Mouse (Mus musculus) spleen, adult 2 months (tissue): Measurements from ENCODE around the gene Rexo5. TPM values are rescaled to one million over a fixed set of nuclear protein-coding genes. Genes with fewer than 3 reads are reported as not detected.
A peak's percentile ranks its signal among the peaks of the same experiment; 100 is the strongest.

Experiments used
- DNase-seq, 2 experiments: peaks; one replicate each; pipeline versions ENCODE4 v3.0.0 to v3.0.0-alpha.2; 2012 to 2021; ENCODE audit warnings: low spot score in 2 of 2, low read depth in 1 of 2
- H3K27ac ChIP-seq: fragments of 200-500 bp; 2 replicates; pipeline ENCODE4 v1.5.1; 2012; ENCODE audit warnings: low read length, inconsistent platforms; ENCODE audit not compliant: insufficient read depth
- H3K27me3 ChIP-seq: fragments of 200-500 bp; 2 replicates; pipeline ENCODE4 v1.6.1; 2012; ENCODE audit warnings: mild to moderate bottlenecking, moderate library complexity, low read length, inconsistent platforms; ENCODE audit not compliant: control insufficient read depth, insufficient read depth
- H3K36me3 ChIP-seq: fragments of 200-500 bp; 2 replicates; pipeline ENCODE4 v1.6.1; 2012; ENCODE audit warnings: mild to moderate bottlenecking, low read length, inconsistent platforms; ENCODE audit not compliant: control insufficient read depth, insufficient read depth
- H3K4me1 ChIP-seq: fragments of 200-500 bp; 2 replicates; pipeline ENCODE4 v1.6.1; 2011; ENCODE audit warnings: inconsistent platforms; ENCODE audit not compliant: control insufficient read depth, insufficient read depth, insufficient read length
- H3K4me3 ChIP-seq: fragments of 200-500 bp; 2 replicates; pipeline ENCODE4 v1.5.1; 2011; ENCODE audit warnings: mild to moderate bottlenecking, inconsistent platforms; ENCODE audit not compliant: insufficient read depth, insufficient read length; ENCODE audit errors: extremely low read depth
- CTCF ChIP-seq: fragments of 200-500 bp; IDR thresholded peaks from 2 replicates; pipeline ENCODE4 v1.5.1; 2011; ENCODE audit warnings: mild to moderate bottlenecking, inconsistent platforms; ENCODE audit not compliant: insufficient read depth, insufficient read length, insufficient replicate concordance; ENCODE audit errors: extremely low read depth
- POLR2A ChIP-seq: fragments of 200-500 bp; IDR thresholded peaks from 2 replicates; pipeline ENCODE4 v1.6.1; 2011; ENCODE audit warnings: low read depth, low read length, inconsistent platforms
- WGBS: fragments of 180-500 bp; shearing (Covaris S2); methylation state at CpG from one replicate; pipeline ENCODE4 v1.1.7; 2018; 5-methylcytosine and 5-hydroxymethylcytosine counted together
- polyA plus RNA-seq: library from polyadenylated mRNA; depleted of rRNA; stranded (reverse); fragments of >200 nt; gene quantifications from 2 replicates; pipeline ENCODE4 v1.2.3, GENCODE M21; 2012

Rexo5 gene
- polyA plus RNA-seq, 1 experiment: 2.4 TPM

- WGBS: 86% methylated on average over 4 of the region's 4 CpGs
- Histone ChIP-seq H3K4me1 (no peaks in the 10 kb centered on the region), H3K36me3 (no peaks in the 10 kb centered on the region), H3K27ac (no peak overlapping the region), H3K27me3 (no peaks in the 10 kb centered on the region), H3K4me3 (no peak overlapping the region)
- TF ChIP-seq POLR2A: no peak
- TF ChIP-seq CTCF: no peak
- no peak for DNase-seq
These were observed 85.4 kb downstream of the Rexo5 start for GRCm38 (mm10) chr7:119879171-119879570.

GRCm38 (mm10) chr7:119880345-119880744 lies 86.5 kb downstream of the Rexo5 start:
- H3K27ac ChIP-seq: no peak overlapping the region
- H3K36me3 ChIP-seq: no peaks in the 10 kb centered on the region
- H3K4me3 ChIP-seq: no peak overlapping the region
- DNase-seq: no peak
- TF ChIP-seq POLR2A (no peak), CTCF (no peak)
- H3K4me1 ChIP-seq: no peaks in the 10 kb centered on the region
- WGBS: 92% methylated on average over 5 of the region's 5 CpGs
- no peaks in the 10 kb centered on the region for H3K27me3 ChIP-seq

- Histone ChIP-seq H3K36me3 (no peaks in the 10 kb centered on the region), H3K4me3 (no peak overlapping the region), H3K27ac (no peak overlapping the region), H3K4me1 (no peaks in the 10 kb centered on the region), H3K27me3 (no peaks in the 10 kb centered on the region)
- DNase-seq: no peak
- TF ChIP-seq POLR2A: no peak
- no peak for TF ChIP-seq CTCF
- WGBS: 82% methylated on average over 2 of the region's 2 CpGs
These were observed 87.4 kb downstream of the Rexo5 start for GRCm38 (mm10) chr7:119881229-119881628.

GRCm38 (mm10) chr7:119887887-119888286 lies 94.1 kb downstream of the Rexo5 start:
- no peak overlapping the region for H3K4me3 ChIP-seq
- H3K36me3 ChIP-seq: no peaks in the 10 kb centered on the region; the same call in 1 of the 2 replicates
- no peaks in the 10 kb centered on the region for H3K27me3 ChIP-seq
- TF ChIP-seq CTCF (no peak), POLR2A (no peak)
- H3K4me1 ChIP-seq: no peaks in the 10 kb centered on the region
- no peak for DNase-seq
- no peak overlapping the region for H3K27ac ChIP-seq
- whole genome bisulfite sequencing: 92% methylated on average over 4 of the region's 4 CpGs

GRCm38 (mm10) chr7:119892198-119892597 lies 98.4 kb downstream of the Rexo5 start:
- Histone ChIP-seq H3K27me3 (no peaks in the 10 kb centered on the region), H3K4me1 (no peaks in the 10 kb centered on the region), H3K36me3 (no peaks in the 10 kb centered on the region; the same call in 1 of the 2 replicates), H3K27ac (no peak overlapping the region), H3K4me3 (no peak overlapping the region)
- 92% methylated on average over 1 of the region's 1 CpGs for WGBS
- DNase-seq: no peak
- TF ChIP-seq POLR2A (no peak), CTCF (no peak)

GRCm38 (mm10) chr7:119892742-119893141 lies 98.9 kb downstream of the Rexo5 start:
- Histone ChIP-seq H3K4me1 (no peaks in the 10 kb centered on the region), H3K4me3 (no peak overlapping the region), H3K27ac (no peak overlapping the region), H3K36me3 (no peaks in the 10 kb centered on the region), H3K27me3 (no peaks in the 10 kb centered on the region)
- 94% methylated on average over 4 of the region's 4 CpGs for WGBS
- TF ChIP-seq POLR2A: no peak
- no peak for TF ChIP-seq CTCF
- no peak for DNase-seq

- no peak overlapping the region for H3K27ac ChIP-seq
- DNase-seq: peak in 1 of 2 experiments; percentile 15
- TF ChIP-seq CTCF (no peak), POLR2A (no peak)
- no peaks in the 10 kb centered on the region for H3K27me3 ChIP-seq
- H3K36me3 ChIP-seq: no peaks in the 10 kb centered on the region
- no peaks in the 10 kb centered on the region for H3K4me1 ChIP-seq
- peak overlapping the region; percentile 92 for H3K4me3 ChIP-seq
- WGBS: 2% methylated on average over 14 of the region's 15 CpGs
These were observed 101.2 kb downstream of the Rexo5 start for GRCm38 (mm10) chr7:119894818-119895544.
